Mouse (Mus musculus): ENCODE measurements at regions not wholly inside any gene's neighbourhood (a gene's known extent, or its start where the extent isn't known, plus 50 kb on each side); places are given as distances from the start of the nearest gene placed in this dataset.

GRCm38 (mm10) chr5:112012505-112013164 is 239.7 kb downstream of the Cryba4 start:
- DNase-seq (ENCODE audit: low spot score in 2 of 2) = no peak

- no peak for DNase-seq (ENCODE audit: low spot score in 2 of 2)
Measured at GRCm38 (mm10) chr5:112018925-112019324, 233.4 kb downstream of the Cryba4 start.

GRCm38 (mm10) chr5:112020882-112021281 is 231.4 kb downstream of the Cryba4 start:
- DNase-seq (ENCODE audit: low spot score in 2 of 2) = no peak

- DNase-seq (ENCODE audit: low spot score in 2 of 2) = peak; percentile 58 to 65
Measured at GRCm38 (mm10) chr5:112029955-112030354, 222.4 kb downstream of the Cryba4 start.

GRCm38 (mm10) chr5:112032036-112032435 is 220.3 kb downstream of the Cryba4 start:
- no peak for DNase-seq (ENCODE audit: low spot score in 2 of 2)

GRCm38 (mm10) chr5:112035426-112035825 is 216.9 kb downstream of the Cryba4 start:
- DNase-seq (ENCODE audit: low spot score in 2 of 2) = no peak

GRCm38 (mm10) chr5:112037080-112037479 is 215.2 kb downstream of the Cryba4 start:
- DNase-seq (ENCODE audit: low spot score in 2 of 2) = no peak

GRCm38 (mm10) chr5:112039645-112040372 is 212.5 kb downstream of the Cryba4 start:
- no peak for DNase-seq (ENCODE audit: low spot score in 2 of 2)

- DNase-seq (ENCODE audit: low spot score in 2 of 2) = no peak
Measured at GRCm38 (mm10) chr5:112040678-112041077, 211.6 kb downstream of the Cryba4 start.

- DNase-seq (ENCODE audit: low spot score in 2 of 2) = no peak
Measured at GRCm38 (mm10) chr5:112041285-112041684, 211.0 kb downstream of the Cryba4 start.

GRCm38 (mm10) chr5:112042236-112042635 is 210.1 kb downstream of the Cryba4 start:
- no peak for DNase-seq (ENCODE audit: low spot score in 2 of 2)

- DNase-seq (ENCODE audit: low spot score in 2 of 2) = no peak
Measured at GRCm38 (mm10) chr5:112050046-112050782, 202.1 kb downstream of the Cryba4 start.

- DNase-seq (ENCODE audit: low spot score in 2 of 2) = peak in 1 of 2 experiments; percentile 63
Measured at GRCm38 (mm10) chr5:112050906-112051305, 201.4 kb downstream of the Cryba4 start.

GRCm38 (mm10) chr5:112051786-112052185 is 200.5 kb downstream of the Cryba4 start:
- no peak for DNase-seq (ENCODE audit: low spot score in 2 of 2)

- no peak for DNase-seq (ENCODE audit: low spot score in 2 of 2)
Measured at GRCm38 (mm10) chr5:112053600-112054155, 198.6 kb downstream of the Cryba4 start.

GRCm38 (mm10) chr5:112055018-112055417 is 197.3 kb downstream of the Cryba4 start:
- DNase-seq (ENCODE audit: low spot score in 2 of 2) = no peak

- no peak for DNase-seq (ENCODE audit: low spot score in 2 of 2)
Measured at GRCm38 (mm10) chr5:112069917-112070316, 182.4 kb downstream of the Cryba4 start.

GRCm38 (mm10) chr5:112072456-112072855 is 179.9 kb downstream of the Cryba4 start:
- DNase-seq (ENCODE audit: low spot score in 2 of 2) = no peak

- no peak for DNase-seq (ENCODE audit: low spot score in 2 of 2)
Measured at GRCm38 (mm10) chr5:112077097-112077496, 175.2 kb downstream of the Cryba4 start.

GRCm38 (mm10) chr5:112077840-112078600 is 174.3 kb downstream of the Cryba4 start:
- DNase-seq (ENCODE audit: low spot score in 2 of 2) = peak; percentile 26 to 52

GRCm38 (mm10) chr5:112081006-112081405 is 171.3 kb downstream of the Cryba4 start:
- DNase-seq (ENCODE audit: low spot score in 2 of 2) = peak; percentile 11 to 37
